Mouse (Mus musculus): Measurements from ENCODE around the gene Myo5c.

- TF ChIP-seq CTCF (IDR thresholded peaks at IDR 0.05; ENCODE audit: borderline replicate concordance, control insufficient read depth, extremely low read depth, insufficient read depth, low read length, poor library complexity) (no peak), POLR2A (IDR thresholded peaks at IDR 0.05; ENCODE audit: control insufficient read depth, extremely low read depth, insufficient read depth, low read length, poor library complexity) (no peak)
Observed at GRCm38 (mm10) chr9:75308621-75309020, 76.8 kb downstream of the Myo5c start.

Measured in thymus, adult 2 months (tissue).